Mouse (Mus musculus) A20 (cell line): Measurements from ENCODE around the gene Letm1.
A peak's percentile ranks its signal among the peaks of the same experiment; 100 is the strongest.

Experiments used
- DNase-seq: peaks from one replicate; pipeline ENCODE4 v3.0.0-alpha.2; 2011; ENCODE audit warnings: low read depth, low spot score

The Letm1 gene

GRCm38 (mm10) chr5:33738341-33738740 lies 44.3 kb downstream of the Letm1 start:
- no peak for DNase-seq

GRCm38 (mm10) chr5:33737903-33738321 lies 44.7 kb downstream of the Letm1 start:
- DNase-seq: peak; percentile 75

DNA sequence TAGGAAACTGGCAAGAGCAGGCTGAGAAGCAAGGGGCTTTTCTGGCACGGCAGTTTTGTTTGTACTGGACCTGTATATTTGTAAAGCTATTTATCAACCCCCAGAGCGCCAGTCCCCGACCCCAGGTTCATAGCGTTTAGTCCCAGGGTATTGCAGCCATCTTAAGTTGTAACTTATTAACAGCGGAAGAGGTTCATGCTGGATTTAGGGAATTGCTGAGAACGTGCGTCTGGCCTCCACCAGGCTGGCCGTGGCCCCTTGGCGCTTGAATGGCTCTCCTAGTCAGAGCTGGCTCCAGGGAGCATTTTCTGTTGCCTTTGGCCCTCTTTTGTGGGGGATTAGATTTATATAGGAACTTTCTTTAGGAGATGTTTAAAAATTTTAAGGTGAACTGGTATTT lies 46.4 kb downstream of the Letm1 start:
- DNase-seq: no peak

- DNase-seq: no peak
Measured at GRCm38 (mm10) chr5:33735412-33736092, 47.1 kb downstream of the Letm1 start.

DNA sequence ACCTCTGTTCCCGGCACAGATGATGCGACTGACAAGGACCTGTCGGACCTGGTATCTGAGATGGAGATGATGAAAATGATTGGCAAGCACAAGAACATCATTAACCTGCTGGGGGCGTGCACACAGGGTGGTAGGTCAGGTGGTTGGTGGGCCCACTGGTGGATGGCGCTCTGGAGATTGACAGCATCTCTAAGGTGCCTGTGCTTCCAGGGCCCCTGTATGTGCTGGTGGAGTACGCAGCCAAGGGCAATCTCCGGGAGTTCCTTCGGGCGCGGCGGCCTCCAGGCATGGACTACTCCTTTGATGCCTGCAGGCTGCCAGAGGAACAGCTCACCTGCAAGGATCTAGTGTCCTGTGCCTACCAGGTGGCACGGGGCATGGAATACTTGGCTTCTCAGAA lies 48.8 kb downstream of the Letm1 start:
- DNase-seq: no peak

GRCm38 (mm10) chr5:33731051-33731450 lies 51.6 kb downstream of the Letm1 start:
- no peak for DNase-seq

GRCm38 (mm10) chr5:33730516-33730915 lies 52.1 kb downstream of the Letm1 start:
- DNase-seq: no peak

- no peak for DNase-seq
Measured at GRCm38 (mm10) chr5:33728841-33729240, 53.8 kb downstream of the Letm1 start.

GRCm38 (mm10) chr5:33726891-33727290 lies 55.7 kb downstream of the Letm1 start:
- DNase-seq: no peak

DNA sequence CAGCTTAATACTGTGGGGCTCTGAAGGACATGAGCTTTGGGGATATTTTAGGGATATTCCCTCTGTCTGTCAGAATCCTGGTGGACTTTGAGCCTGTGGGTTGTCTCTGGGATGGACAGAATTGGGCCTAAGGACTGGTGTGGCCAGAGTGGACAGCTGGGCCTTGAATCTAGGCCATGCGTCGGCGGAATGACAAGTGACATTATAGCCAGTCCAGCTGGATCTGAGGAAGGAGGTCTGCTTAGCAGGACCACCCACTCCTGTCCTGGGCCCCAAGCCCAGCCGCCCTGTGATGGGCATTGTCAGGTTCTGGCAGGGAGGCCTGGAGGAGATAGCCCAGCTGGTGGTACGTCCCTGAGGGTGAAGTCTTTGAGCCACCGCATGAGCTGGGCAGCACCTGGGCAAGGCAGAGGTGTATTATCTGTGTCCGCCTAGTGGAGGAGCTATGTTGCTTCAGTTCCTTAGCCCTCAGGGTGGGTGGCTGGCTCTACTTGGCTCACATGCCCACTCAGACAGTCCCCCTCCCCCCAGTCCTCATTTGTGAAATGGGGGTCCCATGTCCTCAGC lies 56.5 kb downstream of the Letm1 start:
- DNase-seq: no peak

DNA sequence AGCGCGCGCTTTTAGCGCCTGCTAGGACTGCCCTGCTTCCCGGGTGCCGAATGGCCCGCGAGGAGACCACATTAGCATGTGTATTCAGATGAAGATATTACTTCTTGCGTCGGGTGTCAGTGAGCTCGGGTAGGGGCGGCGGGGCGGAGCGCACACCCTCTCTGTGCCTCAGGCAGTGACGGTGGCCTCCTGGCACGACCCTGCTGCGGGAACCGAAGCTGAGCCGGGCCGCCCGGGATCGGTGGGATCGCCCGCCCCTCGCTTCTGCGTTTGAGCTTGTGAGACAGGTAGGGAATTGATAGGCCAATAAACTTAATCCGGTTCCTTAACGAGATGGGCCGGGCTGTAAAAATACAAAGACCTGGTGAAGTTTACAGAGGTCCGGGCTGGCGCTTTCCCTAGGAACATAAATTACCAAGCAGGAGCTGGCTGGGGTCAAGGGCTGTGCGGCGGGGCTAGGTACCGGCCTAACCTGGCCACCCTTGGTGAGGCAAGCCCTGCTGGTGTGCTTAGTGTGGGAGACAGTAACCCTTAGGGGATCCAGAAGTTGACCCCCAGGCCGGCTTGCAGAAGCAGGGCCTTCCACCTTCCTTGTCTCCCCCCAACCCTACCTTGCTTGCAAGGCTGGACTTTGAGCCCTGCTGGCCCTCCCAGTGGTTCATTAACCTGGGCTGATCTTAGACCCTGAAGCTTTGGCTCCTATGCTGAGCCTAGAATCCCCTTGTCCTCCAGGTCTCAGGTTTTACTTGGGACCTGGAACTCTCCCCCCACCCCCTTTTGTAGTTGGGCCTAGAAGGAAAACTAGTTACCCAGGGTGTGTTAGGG lies 58.8 kb downstream of the Letm1 start:
- no peak for DNase-seq

- DNase-seq: no peak
Measured at GRCm38 (mm10) chr5:33723019-33723640, 59.5 kb downstream of the Letm1 start.

DNA sequence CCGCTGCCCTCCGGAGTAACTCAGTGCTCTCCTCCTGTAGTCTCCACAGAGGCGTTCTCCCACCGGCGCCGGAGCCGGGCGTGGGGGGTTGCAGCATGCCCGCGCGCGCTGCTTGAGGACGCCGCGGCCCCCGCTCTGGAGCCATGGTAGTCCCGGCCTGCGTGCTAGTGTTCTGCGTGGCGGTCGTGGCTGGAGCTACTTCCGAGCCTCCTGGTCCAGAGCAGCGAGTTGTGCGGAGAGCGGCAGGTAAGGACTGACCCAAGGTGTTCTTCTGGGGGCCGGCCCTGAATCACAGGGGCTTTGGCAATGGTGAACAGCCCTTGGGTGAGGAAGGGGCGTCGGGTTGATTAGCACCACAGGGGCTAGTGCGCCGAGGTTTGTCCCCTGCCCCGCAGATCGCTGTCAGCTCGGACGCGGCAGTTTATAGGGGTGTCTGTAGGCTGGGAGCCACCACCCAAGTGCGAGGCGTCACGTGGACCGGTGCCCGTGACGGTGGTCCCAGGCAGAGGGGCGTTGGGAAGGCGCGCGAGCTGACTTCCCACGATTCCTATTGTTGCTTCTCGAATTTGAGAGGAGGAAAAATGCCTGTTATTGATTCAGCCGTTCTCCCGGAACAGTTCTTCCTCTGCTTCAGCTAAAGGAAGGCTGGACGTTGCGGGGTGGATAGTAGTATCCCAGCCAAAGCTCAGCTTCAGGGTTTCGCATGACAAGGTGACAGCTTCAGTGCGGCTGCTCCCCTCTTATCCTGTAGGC lies 60.2 kb downstream of the Letm1 start:
- no peak for DNase-seq

GRCm38 (mm10) chr5:33721541-33722265 lies 60.9 kb downstream of the Letm1 start, which contains the start of gene Fgfr3:
Gene Fgfr3, plus strand, starts transcription at chr5:33721674.
- DNase-seq: no peak

DNA sequence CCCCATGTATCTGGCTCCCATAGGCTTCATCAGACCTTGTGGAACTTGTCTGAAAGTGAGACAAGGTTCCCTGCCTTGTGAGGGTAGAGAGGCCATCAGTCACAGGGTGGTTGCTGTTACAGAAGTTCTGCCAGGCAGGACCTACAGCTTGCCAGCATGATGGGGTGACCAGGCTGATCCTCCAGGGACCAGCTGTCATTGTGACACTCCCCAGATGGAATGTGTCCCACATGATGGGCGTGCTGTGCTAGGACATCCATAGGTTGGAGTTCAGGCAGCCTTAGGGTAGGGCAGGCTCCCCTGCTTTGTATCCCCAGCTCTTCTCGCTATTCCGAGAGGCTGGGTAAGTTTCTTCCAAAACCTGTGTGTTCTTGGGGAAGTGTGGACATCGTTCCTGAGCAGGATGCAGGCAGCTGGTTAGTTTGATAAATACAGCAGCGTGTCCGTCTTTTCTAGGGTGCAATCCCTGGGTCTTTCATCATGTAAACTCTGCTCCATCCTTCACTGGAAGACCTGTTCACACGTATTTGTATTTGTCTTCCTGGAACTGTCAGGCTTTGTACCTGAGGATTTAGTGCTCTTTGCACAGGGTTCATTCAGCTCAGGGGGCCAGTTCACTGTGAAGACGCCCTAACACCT lies 61.6 kb downstream of the Letm1 start:
- DNase-seq: no peak

- peak; percentile 48 for DNase-seq
Measured at GRCm38 (mm10) chr5:33718460-33718859, 64.2 kb downstream of the Letm1 start.

DNA sequence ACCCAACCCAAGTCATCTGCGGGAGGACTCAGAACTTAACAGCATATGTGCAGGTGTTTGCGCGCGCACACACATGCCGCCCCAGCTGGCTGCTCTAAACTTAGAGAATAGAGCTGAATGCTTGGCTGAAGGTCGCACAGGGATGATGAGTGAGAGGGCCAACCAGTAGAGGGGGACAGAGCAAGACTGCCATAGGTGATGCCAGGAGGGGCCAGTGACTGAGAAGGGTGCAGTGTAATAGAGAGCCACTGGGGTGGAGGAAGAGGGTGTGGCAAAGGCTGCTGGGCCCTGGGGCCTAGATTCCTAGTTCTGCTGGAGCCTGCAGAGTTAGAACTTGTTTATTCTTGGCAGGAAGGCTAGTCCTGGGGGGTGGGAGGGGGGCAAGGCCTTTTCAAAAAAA lies 66.2 kb downstream of the Letm1 start:
- DNase-seq: peak; percentile 87

GRCm38 (mm10) chr5:33715182-33715581 lies 67.4 kb downstream of the Letm1 start:
- DNase-seq: no peak

GRCm38 (mm10) chr5:33712550-33712949 lies 70.1 kb downstream of the Letm1 start:
- no peak for DNase-seq

DNA sequence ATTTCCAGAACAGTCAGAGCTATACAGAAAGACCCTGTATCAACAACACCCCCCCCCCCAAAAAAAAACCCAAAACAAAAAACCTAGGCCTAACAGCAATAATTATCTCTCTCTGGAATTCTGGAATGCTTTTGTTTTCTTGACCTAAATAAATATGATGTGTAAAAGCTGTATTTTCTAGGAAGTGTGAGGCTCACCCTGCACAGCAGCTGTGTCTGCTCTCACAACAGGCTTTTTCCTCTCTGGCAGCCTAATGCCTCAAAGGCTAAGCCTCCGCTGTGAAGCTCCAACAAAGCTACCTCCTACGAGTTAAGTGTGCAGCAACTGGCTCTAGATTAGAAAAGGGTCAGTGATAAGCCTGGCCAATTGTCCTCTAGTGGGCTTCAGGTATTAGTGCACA lies 73.6 kb downstream of the Letm1 start:
- no peak for DNase-seq
